Mouse (Mus musculus): Measurements from ENCODE around the gene Ccdc144b. TPM values are rescaled to one million over a fixed set of nuclear protein-coding genes. Genes with fewer than 3 reads are reported as not detected.

Gene Ccdc144b
- polyA plus RNA-seq, 1 experiment from 2014 or later: not detected

Other genes with a start within 250 kb of the Ccdc144b start
- 78.0 and 95.8 TPM in 2 replicates for gene Dcun1d1, start 116.1 kb downstream of the Ccdc144b start, polyA plus RNA-seq (2014; fragmentation: Nextera tagmentation; extraction: Ambion mirVana)
- gene Mccc1, start 52.9 kb downstream of the Ccdc144b start, polyA plus RNA-seq (2014; fragmentation: Nextera tagmentation; extraction: Ambion mirVana): 25.1 and 41.4 TPM in 2 replicates
- 73.1 and 85.4 TPM in 2 replicates for gene Acad9, start 12.4 kb upstream of the Ccdc144b start, polyA plus RNA-seq (2014; fragmentation: Nextera tagmentation; extraction: Ambion mirVana)
- 7.0 and 11.8 TPM in 2 replicates for gene D3Ertd254e, start 97.5 kb upstream of the Ccdc144b start, polyA plus RNA-seq (2014; fragmentation: Nextera tagmentation; extraction: Ambion mirVana)
- gene Qrfpr, start 168.8 kb upstream of the Ccdc144b start, polyA plus RNA-seq (2014; fragmentation: Nextera tagmentation; extraction: Ambion mirVana): not detected in 2 replicates

Data from kidney, embryonic 14.5 days (tissue).